Mouse (Mus musculus) colon, adult 2 months (tissue): ENCODE data around the gene Hist1h4c. TPM values are rescaled to one million over a fixed set of nuclear protein-coding genes. Genes with fewer than 3 reads are reported as not detected.

Experiments used
- polyA plus RNA-seq: library from polyadenylated mRNA; depleted of rRNA; stranded (reverse); fragments of >200 nt; gene quantifications from 2 replicates; pipeline ENCODE4 v1.2.3, GENCODE M21; 2012; rRNA removed

Hist1h4c gene
- 20.7 and 21.2 TPM in 2 replicates for polyA plus RNA-seq

GRCm38 (mm10) chr13:23698300-23698693 is at the start of gene Hist1h4c:
Gene Hist1h4c (minus strand): TSS chr13:23698454.

GRCm38 (mm10) chr13:23746201-23747080 is 48.2 kb upstream of the Hist1h4c start, which contains the start of gene Hist1h2bb:
Gene Hist1h2bb (plus strand): TSS chr13:23746734.

GRCm38 (mm10) chr13:23745381-23746161 is 47.3 kb upstream of the Hist1h4c start, which contains the start of gene Hist1h3c:
Gene Hist1h3c (minus strand): TSS chr13:23745602.

GRCm38 (mm10) chr13:23738677-23739068 is 40.4 kb upstream of the Hist1h4c start, which contains the start of gene Hist1h1c:
Gene Hist1h1c (plus strand): TSS chr13:23738808.

GRCm38 (mm10) chr13:23710374-23711089 is 12.3 kb upstream of the Hist1h4c start, which contains the start of gene Hfe:
Gene Hfe (minus strand): TSS chr13:23710854.

GRCm38 (mm10) chr13:23695514-23695913 is 2.7 kb downstream of the Hist1h4c start, which contains the start of gene Hist1h1t:
Gene Hist1h1t (plus strand): TSS chr13:23695814.

GRCm38 (mm10) chr13:23683755-23684281 is 14.4 kb downstream of the Hist1h4c start, which contains the start of the genes Hist1h2ac and Hist1h2bc:
Gene Hist1h2ac (minus strand): TSS chr13:23683948.
Gene Hist1h2bc (plus strand): TSS chr13:23684199.

Other genes starting within 250 kb of the Hist1h4c start
- gene Btn1a1, start 232.6 kb downstream of the Hist1h4c start, polyA plus RNA-seq, result 1.8 and 2.3 TPM in 2 replicates
- not detected in 2 replicates for gene Btn2a2, start 209.6 kb downstream of the Hist1h4c start, polyA plus RNA-seq
- 42.2 and 63.4 TPM in 2 replicates for gene Hist1h4h, start 167.4 kb downstream of the Hist1h4c start, polyA plus RNA-seq
- 245 and 289 TPM in 2 replicates for gene Hist1h2af, start 164.5 kb downstream of the Hist1h4c start, polyA plus RNA-seq
- 23.2 and 33.2 TPM in 2 replicates for gene Hist1h3g, start 163.0 kb downstream of the Hist1h4c start, polyA plus RNA-seq
- 4.9 and 5.3 TPM in 2 replicates for gene Hist1h2bh, start 155.1 kb downstream of the Hist1h4c start, polyA plus RNA-seq
- gene Hist1h3f, start 154.4 kb downstream of the Hist1h4c start, polyA plus RNA-seq, result 5.0 and 6.7 TPM in 2 replicates
- 13.1 and 22.8 TPM in 2 replicates for gene Hist1h4f, start 146.8 kb downstream of the Hist1h4c start, polyA plus RNA-seq
- gene Hist1h1d, start 145.2 kb downstream of the Hist1h4c start, polyA plus RNA-seq, result 0.45 and 0.47 TPM in 2 replicates
- 32.1 and 36.8 TPM in 2 replicates for gene Hist1h3e, start 136.1 kb downstream of the Hist1h4c start, polyA plus RNA-seq
- 15.1 and 16.2 TPM in 2 replicates for gene Hist1h2ae, start 127.2 kb downstream of the Hist1h4c start, polyA plus RNA-seq
- 49.0 and 58.2 TPM in 2 replicates for gene Hist1h2bg, start 127.1 kb downstream of the Hist1h4c start, polyA plus RNA-seq
- gene Hist1h2bf, start 124.3 kb downstream of the Hist1h4c start, polyA plus RNA-seq, result 11.4 and 19.0 TPM in 2 replicates
- gene Hist1h2ad, start 124.1 kb downstream of the Hist1h4c start, polyA plus RNA-seq, result 6.9 and 11.5 TPM in 2 replicates
- 13.8 and 18.8 TPM in 2 replicates for gene Hist1h3d, start 122.7 kb downstream of the Hist1h4c start, polyA plus RNA-seq
- gene Hist1h4d, start 116.9 kb downstream of the Hist1h4c start, polyA plus RNA-seq, result 12.3 and 14.7 TPM in 2 replicates
- 3.1 and 3.3 TPM in 2 replicates for gene Hist1h2be, start 77.3 kb downstream of the Hist1h4c start, polyA plus RNA-seq
- 3.2 and 3.9 TPM in 2 replicates for gene Hist1h1e, start 75.9 kb downstream of the Hist1h4c start, polyA plus RNA-seq
- 2.4 and 3.8 TPM in 2 replicates for gene Hist1h2ac, start 14.5 kb downstream of the Hist1h4c start, polyA plus RNA-seq
- gene Hist1h2bc, start 14.3 kb downstream of the Hist1h4c start, polyA plus RNA-seq, result 410 and 605 TPM in 2 replicates
- gene Hist1h1t, start 2.6 kb downstream of the Hist1h4c start, polyA plus RNA-seq, result not detected in 2 replicates
- 9.4 and 10.3 TPM in 2 replicates for gene Hfe, start 12.4 kb upstream of the Hist1h4c start, polyA plus RNA-seq
- gene Hist1h1c, start 40.4 kb upstream of the Hist1h4c start, polyA plus RNA-seq, result 204 and 212 TPM in 2 replicates
- 23.6 and 30.3 TPM in 2 replicates for gene Hist1h3c, start 47.1 kb upstream of the Hist1h4c start, polyA plus RNA-seq
- gene Hist1h2bb, start 48.3 kb upstream of the Hist1h4c start, polyA plus RNA-seq, result 12.8 and 18.4 TPM in 2 replicates
- gene Hist1h2ab, start 52.7 kb upstream of the Hist1h4c start, polyA plus RNA-seq, result 23.5 and 25.9 TPM in 2 replicates
- gene Hist1h3b, start 53.8 kb upstream of the Hist1h4c start, polyA plus RNA-seq, result 26.4 and 32.0 TPM in 2 replicates
- 20.0 and 20.8 TPM in 2 replicates for gene Hist1h4b, start 58.6 kb upstream of the Hist1h4c start, polyA plus RNA-seq
- 15.5 and 15.9 TPM in 2 replicates for gene Hist1h4a, start 62.8 kb upstream of the Hist1h4c start, polyA plus RNA-seq
- gene Hist1h3a, start 63.9 kb upstream of the Hist1h4c start, polyA plus RNA-seq, result 23.6 and 24.8 TPM in 2 replicates
- 1.1 and 1.4 TPM in 2 replicates for gene Hist1h1a, start 65.2 kb upstream of the Hist1h4c start, polyA plus RNA-seq
- gene Trim38, start 71.5 kb upstream of the Hist1h4c start, polyA plus RNA-seq, result 0.12 and 0.14 TPM in 2 replicates
- gene Slc17a2, start 108.5 kb upstream of the Hist1h4c start, polyA plus RNA-seq, result 0.36 and 0.59 TPM in 2 replicates
- gene Slc17a3, start 141.0 kb upstream of the Hist1h4c start, polyA plus RNA-seq, result not detected in 2 replicates
- not detected in 2 replicates for gene Slc17a1, start 169.3 kb upstream of the Hist1h4c start, polyA plus RNA-seq
- gene Slc17a4, start 216.6 kb upstream of the Hist1h4c start, polyA plus RNA-seq, result 16.1 and 27.1 TPM in 2 replicates
- gene Hist1h2ba, start 235.7 kb upstream of the Hist1h4c start, polyA plus RNA-seq, result not detected in 2 replicates
- not detected in 2 replicates for gene Hist1h2aa, start 236.0 kb upstream of the Hist1h4c start, polyA plus RNA-seq